Mouse (Mus musculus) telencephalon, adult 2 months (tissue): ENCODE data around the gene A4galt.

Source experiments
- DNase-seq: peaks from one replicate; pipeline ENCODE4 v3.0.0-alpha.2; 2011; ENCODE audit warnings: low read depth, low spot score

A4galt gene

DNA sequence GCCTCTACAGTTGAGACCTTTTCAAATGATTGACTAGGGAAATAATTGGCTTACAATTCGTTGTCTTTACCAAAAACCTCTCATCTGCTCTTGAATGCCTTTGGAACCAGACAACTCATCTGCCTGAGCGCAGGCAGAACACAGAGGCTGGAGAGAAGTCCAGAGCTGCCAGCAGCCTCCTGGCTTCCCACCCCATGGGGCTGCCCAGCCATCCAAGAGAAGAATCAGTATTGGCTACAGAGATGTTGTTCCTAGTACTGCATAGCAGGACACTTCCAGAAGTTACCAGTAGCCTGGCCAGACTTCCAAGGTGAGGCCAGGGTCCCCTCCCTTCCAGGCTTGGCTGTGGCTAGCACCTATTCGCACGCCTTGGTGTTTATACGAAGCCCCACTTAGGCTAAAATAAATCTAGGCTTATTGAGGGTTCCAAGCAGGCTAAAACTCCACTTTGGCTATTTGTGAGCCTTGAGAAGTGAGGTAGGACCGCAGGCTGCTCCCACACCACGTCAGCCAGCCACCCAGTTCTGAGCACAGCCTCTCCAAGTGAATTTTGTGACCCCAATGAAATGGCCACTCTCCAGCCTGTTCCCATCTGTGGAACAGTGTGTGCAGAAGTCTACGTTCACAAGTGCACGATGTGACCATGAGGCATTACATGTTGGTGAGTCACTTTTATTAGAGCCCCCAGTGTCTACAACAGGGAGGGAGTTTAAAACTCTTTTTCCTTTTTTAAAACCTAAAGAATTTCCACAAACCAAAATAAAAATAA is 25.3 kb downstream of the A4galt start:
- DNase-seq, result no peak

DNA sequence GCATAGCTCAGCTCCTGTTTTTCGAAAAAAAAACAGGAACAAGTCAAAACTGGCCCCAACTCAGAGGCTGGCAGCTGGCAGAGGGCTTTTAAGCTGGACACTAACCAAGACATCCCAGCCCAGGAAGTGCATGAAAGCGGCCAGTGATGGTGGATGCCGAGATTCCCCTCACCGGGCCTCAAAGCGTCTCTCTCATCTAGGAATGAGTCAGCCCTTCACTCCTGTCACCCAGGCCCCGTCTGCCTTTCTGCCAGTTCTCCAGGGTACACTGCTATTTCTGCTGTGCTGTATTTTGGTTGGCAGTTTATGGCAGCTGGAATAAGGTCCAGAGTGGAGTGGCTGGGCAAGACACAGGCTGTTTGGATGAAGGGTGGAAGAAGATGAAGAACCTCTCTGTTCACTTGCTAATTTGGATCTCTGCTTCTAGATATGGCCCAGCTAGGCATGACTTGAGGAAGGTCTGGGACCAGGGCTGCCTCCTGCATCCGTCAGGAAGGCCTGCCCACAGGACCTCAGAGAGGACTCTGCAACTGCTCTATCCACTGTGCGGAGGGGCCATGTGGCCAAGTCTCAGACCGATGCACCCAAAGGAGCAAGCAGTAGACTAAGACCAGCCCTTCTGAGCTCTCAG is 27.3 kb downstream of the A4galt start:
- DNase-seq, result no peak

DNA sequence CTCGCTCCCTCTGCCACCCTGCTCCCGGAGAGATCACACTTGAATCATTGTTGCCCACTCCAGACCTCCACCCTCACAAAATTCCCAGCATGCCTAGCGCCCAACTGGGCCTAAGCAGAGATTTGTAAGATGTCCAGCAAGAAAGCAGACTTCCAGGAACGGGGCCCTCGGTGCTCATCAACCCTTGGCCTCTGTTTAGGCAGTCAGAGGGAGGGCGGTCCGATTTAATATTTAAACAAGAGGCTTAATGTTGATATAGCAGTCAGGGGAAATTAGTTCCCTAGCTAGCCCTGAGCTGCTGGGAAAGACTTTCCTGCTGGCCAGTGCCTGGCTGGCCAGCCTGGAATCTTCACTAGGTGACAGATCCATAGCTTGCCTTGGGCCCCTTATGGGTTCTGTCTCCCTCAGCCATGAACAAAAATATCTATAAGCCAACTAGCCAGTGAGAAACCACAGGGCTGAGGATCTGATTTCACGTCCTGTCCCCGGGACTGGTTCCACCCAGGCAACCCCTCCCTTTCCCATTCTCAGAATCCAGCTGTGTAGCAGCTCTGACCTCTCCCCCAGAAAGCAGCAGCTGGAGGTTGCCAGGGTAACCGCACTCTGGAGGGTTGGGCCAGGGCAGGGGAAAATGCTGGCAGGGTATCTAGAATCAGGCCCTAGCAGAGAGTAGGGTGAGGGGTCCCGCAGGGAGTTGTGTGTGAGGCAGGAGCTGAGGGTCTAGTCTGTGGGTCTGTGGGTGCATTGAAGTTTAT is 28.2 kb downstream of the A4galt start:
- no peak for DNase-seq

DNA sequence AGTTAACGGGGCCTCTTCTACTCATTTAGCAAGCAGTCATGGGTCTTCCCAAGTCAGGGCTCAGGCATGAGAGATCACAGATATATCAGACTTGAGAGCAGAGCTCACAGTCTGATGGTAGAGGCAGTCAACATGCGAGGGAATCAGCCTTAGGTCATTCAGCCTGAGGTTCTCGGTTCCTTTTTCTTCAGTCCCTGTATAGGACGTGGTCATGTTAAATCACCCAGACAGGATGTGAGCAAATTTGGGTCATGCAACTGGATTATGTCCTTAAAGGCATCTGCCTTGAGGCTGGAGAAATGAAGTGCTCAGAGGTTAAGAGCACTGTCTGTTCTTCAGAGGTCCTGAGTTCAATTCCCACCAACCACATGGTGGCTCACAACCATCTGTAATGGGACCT is 29.9 kb downstream of the A4galt start:
- no peak for DNase-seq

DNA sequence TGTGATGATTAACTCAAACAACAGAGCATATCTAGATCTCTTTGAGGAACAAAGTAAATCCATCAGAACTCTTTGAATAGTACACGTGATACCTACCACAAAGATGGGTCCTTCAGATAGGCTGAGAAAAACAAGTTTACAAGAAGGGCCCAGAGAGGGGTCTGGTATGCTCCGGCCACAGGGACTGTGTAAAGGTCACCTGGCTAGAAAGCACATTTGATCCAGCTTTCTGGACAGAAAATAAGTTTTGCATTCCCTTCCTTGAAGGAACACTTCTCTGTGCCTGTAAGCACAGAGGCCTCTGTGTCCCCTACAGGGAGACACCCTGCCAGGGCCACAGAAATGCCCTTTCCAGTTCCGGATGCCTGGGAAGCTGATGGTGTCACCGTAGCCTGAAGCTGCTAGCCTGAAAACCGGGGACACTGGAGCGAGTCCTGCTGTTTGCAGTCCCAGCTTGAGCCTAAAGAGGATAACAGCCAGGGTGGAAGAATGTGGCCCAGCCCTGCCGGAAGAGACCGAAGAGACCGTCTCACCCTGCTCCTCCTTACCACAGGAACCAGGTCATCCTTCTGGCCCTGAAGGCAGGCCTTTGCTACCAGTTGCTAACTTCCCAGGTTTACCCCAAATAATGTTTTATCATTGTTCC is 31.1 kb downstream of the A4galt start:
- DNase-seq, result no peak

DNA sequence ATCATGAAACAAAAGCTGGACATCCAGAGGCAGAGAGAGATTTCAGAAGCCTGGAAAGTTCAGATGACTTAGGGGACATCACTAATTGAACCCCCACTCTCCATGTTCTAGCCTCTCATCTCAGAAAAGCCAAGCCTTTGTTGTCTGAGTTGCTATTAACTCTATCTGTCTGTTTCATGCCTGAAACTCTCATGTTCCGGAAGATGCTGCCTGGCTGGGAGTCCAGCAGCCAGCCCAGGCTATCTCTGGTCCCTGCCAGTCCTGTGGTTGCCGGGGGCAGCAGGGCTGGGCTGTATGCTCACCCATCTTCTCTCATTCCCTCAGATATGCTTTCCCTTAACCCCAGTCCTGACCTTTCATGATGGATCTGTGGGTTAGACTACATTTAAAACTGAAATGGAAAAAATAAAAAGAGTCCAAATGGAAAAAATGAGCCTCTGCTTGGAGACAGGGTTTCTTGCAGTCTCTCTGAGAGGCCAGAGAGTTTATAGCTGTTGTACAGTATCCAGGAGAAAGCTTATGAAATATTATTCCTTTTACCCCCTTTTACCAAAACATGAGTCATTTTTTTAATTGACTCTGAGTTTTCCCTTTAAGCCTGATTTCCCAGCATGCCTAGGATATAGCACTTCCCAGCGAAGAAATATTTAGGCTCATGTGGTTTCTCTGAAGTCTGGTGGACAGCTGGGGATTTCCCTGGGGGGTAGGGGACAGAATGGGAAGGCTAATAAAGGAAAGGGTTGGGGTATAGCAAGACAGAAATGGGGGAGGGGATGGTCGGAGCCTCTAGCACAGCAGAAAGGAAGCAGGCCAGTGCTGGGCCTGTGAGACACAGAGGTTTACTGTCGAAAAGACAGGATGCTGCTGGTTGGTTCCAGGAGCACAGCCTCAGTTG is 36.0 kb downstream of the A4galt start:
- DNase-seq, result no peak

DNA sequence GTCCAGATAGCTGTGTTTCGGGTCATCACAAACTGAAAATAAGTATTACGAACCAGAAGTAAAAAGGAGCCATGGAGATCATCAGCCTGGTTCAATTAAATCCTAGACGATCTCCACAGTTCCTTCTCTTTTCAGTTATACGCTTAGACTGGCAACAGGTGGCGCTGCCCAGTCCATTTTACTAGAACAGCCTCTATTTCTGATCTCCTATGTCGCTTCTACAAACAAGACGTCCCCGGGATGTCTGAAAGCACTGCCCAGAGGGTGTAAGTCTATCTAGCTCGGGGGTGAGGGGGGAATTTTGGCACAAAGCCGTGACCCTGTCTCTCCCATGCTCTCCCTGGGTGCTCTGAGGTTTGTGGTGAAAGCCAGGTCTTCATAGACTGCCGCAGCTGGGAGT is 41.3 kb downstream of the A4galt start:
- no peak for DNase-seq

DNA sequence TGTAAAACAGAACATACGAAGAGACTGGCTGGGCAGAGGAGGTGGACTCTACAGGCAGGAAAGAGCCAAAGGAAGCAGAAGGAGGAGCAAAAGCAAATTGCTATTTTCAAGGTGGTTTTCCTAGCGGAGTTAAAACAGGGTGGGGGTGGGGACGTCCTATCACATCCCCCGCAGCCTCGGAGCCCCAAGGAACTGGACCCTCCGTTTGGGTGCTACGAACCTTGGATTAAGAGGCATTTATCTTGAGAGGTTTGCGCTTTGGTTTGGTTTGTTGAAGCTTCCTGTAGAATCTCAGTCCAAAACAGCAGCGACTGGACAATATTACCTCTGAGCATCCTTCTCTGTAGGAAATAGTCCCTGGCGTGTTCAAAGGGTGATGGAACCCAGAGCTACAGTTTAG is 41.9 kb downstream of the A4galt start:
- no peak for DNase-seq

DNA sequence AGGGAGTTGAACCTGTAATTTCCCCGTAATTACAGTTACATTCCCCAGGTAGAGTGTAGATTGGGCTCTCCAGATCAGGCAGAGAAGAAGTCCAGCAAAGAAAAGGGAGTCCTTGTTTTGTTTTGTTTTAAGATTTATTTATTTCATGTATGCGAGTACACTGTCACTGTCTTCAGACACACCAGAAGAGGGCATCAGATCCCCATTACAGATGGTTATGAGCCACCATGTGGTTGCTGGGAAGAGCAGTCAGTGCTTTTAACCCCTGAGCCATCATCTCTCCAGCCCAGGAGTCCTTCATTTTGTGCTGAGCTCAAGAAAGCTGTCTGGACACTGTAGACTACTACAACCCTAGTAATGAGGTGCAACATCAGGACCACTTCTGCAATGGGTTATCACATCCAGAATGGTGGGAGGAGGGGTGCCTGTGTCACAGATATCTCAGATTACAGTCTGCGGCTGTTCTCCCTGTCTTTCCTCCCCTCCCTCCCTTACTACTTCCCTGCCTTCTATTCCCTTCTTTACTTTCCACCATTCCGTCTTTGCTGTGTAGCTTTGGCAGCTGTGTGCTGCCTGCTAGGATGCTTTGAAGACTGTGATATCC is 42.4 kb downstream of the A4galt start:
- no peak for DNase-seq

DNA sequence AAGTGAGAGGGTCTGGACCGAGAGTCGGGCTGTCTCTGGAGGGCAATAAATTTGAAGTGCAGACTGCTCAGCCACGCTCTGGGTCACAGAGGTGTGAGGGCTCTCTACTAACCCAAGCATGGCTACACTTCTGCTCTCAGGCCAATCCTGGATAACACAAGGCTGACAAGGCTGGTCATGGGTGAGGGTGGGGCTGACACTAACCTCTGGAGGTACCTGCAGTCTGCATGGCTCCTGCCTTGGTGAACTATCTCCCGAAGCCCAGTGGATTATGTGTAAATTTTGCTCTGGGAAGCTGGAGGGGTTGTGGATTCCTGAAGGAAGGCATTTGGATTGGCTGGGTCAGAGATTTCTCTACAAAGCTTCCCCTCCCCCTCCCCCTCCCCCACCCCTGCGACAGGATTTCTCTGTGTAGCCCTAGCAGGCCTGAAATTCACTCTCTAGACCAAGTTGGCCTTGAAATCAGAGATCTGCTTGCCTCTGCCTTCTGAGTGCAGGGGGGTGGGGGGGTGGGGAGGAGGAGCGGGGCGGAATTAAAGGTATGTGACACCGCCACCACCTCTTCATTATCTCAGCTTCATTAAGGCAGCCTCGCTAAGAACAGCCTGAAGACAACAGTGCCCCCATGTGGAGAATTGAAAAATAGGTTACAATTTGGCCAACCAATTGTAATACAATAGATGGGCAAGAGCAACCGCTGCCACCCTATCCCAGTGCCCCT is 46.7 kb downstream of the A4galt start:
- DNase-seq, result no peak

DNA sequence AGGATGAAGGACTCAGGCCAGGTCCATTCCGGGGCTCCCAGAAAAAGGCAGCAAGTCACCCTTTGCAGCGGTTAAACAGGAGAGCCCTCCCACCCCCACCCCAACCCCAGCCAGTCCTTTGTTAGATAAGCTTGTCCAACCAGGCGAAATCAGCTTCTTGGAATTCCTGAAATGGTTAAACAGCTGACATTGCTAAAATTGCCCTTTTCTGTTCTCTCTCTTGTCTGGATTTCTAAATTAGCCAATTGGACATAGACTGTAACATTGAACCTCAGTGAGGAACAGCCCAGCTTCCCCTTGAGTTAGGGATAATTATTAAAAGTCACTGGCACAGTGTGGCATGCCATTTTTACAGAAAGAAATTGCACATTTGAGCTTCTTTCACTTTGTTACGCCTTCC is 49.2 kb downstream of the A4galt start:
- no peak for DNase-seq

DNA sequence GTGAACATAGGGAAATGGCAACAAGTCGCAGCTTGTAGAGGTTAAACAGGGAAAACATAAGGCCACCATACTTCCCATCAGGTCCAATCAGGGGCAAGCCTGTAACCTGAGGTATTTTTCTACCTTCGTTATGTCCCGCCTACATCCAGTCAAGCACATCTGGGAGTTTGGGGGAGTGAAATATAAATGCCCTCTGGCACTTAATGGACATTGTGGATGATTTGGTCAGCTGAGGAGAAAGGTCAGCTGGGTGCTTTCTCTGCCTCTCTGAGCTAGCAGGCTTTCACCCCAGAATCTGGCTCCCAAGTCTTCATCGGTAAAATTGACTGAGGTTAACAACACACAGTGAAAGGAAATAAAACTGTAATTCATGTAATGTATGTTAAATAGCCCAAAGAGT is 58.2 kb downstream of the A4galt start:
- DNase-seq, result no peak

DNA sequence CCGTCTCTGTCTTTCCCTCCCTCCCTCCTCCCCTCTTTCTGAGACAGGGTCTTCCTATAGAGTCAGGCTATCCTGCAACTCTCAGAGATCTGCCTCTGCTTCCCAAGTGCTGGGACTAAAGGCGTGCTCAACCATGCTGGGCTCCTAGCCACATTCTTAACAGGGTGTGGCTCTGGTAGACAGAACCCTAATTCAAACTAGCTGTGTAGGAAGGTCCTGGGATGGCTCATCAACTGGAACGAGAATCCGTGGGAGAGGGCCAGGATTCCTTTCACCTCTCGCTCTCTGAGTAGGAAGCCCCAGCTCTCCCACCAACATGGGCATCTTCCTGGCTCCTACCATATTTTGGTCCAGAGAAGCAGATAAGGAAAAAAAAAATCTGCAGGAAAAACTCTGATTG is 69.2 kb downstream of the A4galt start:
- no peak for DNase-seq

DNA sequence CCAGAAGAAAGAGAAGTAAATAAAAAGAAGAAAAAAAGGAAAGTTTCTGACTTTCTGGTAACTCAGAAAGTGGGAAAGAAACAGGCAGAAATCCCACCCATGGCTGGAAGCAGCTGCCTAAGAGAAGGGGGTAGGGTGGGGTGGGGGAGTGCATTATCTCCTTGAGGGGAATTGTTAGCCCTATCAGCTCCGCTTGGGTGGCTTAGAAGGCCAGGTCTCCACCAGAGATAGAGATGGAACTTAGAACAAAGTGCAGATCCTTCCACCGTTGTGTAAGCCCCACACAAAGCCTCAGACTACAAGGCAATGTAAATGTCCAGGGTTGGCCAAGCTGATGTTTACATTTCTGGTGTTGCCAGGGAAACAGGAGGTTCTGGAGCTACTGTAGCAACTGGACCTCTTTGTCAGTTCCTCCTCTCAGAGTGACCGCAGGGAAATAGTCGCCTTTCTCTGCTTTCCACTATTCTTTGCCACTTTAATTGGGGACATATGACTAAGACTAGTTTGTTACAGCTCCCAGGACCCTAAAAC is 69.7 kb downstream of the A4galt start:
- no peak for DNase-seq

DNA sequence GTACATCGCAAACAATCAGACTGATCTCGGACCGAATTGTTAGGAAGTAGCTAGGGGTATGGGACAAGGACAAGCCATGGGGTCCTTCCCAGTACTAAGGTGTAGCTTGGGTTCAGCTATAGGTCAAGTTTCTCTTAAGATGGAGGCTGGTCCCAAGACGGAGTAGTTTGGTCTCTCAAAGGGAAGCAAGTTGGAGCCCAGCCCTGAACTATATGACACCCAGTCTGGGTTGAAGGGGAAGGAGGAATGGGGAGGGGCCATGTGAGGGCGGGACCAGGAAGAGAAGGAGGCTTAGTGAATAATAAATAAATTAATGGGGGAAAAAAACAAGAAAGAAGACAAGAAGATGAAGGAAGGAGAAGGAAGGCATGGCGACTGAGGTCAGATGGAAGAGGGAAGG is 71.6 kb downstream of the A4galt start:
- DNase-seq, result no peak
